Mouse (Mus musculus): Measurements from ENCODE around the gene Tenm4. TPM values are rescaled to one million over a fixed set of nuclear protein-coding genes. Genes with fewer than 3 reads are reported as not detected.

Tenm4 gene
- polyA plus RNA-seq, 1 experiment from 2014 or later: 9.2 TPM

DNA sequence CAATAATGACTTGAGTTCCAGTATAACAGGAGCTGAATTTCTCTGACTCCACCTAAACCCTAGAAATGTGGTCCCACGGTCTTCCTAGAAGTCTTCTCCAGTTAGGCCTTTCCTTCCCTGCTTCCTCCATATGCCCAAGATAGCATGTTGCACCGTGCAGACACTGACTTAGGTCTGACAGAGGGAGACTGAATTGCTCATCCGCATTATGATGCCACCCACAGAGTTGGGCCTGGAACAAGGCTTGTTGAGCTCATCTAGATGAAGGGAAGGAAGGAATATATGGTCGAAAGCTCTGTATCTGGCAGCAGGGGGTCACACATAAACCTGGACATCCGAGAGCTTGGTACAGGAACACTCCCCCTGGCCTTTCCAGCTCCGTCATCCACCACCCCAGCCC, 267.3 kb downstream of the Tenm4 start:
- Histone ChIP-seq H3K36me3 (ENCODE audit: control insufficient read depth, insufficient read depth, low read length) (no peaks in the 10 kb centered on the region), H3K27me3 (ENCODE audit: control insufficient read depth, insufficient read depth, low read length) (no peaks in the 10 kb centered on the region), H3K9me3 (ENCODE audit: control insufficient read depth, low read length) (no peaks in the 10 kb centered on the region), H3K4me1 (ENCODE audit: control insufficient read depth in 2 of 2, insufficient read depth in 2 of 2, low read length in 2 of 2) (peaks cover 0 to 6% of the 10 kb centered on the region in 2 experiments; a peak in 2 of 4 replicates), H3K27ac (replicated peaks in 1 of 2; ENCODE audit: control insufficient read depth in 1 of 2, insufficient read depth in 1 of 2, low read depth in 2 of 2, low read length in 2 of 2) (no peak overlapping the region), H3K4me3 (ENCODE audit: control insufficient read depth in 1 of 2, insufficient read depth in 1 of 2, low read depth in 1 of 2, low read length in 2 of 2) (no peak overlapping the region), H3K9ac (ENCODE audit: low read length) (no peak overlapping the region), H3K4me2 (ENCODE audit: low read length) (no peak overlapping the region)
- no peak for ATAC-seq (ENCODE audit: insufficient number of reproducible peaks, insufficient read depth, low FRiP score, low read depth)
- 85% methylated on average over 6 of the region's 6 CpGs for WGBS

- Histone ChIP-seq H3K9me3 (ENCODE audit: control insufficient read depth, low read length) (no peaks in the 10 kb centered on the region), H3K27me3 (ENCODE audit: control insufficient read depth, insufficient read depth, low read length) (no peaks in the 10 kb centered on the region), H3K4me2 (ENCODE audit: low read length) (no peak overlapping the region), H3K4me3 (ENCODE audit: control insufficient read depth in 1 of 2, insufficient read depth in 1 of 2, low read depth in 1 of 2, low read length in 2 of 2) (no peak overlapping the region), H3K9ac (ENCODE audit: low read length) (no peak overlapping the region), H3K36me3 (ENCODE audit: control insufficient read depth, insufficient read depth, low read length) (no peaks in the 10 kb centered on the region), H3K27ac (replicated peaks in 1 of 2; ENCODE audit: control insufficient read depth in 1 of 2, insufficient read depth in 1 of 2, low read depth in 2 of 2, low read length in 2 of 2) (no peak overlapping the region), H3K4me1 (ENCODE audit: control insufficient read depth in 2 of 2, insufficient read depth in 2 of 2, low read length in 2 of 2) (peaks cover 0 to 6% of the 10 kb centered on the region in 2 experiments; a peak in 2 of 4 replicates)
- no peak for ATAC-seq (ENCODE audit: insufficient number of reproducible peaks, insufficient read depth, low FRiP score, low read depth)
Measured at GRCm38 (mm10) chr7:96440161-96440707, 269.2 kb downstream of the Tenm4 start.

GRCm38 (mm10) chr7:96445771-96446170, 274.7 kb downstream of the Tenm4 start:
- H3K27me3 ChIP-seq (ENCODE audit: control insufficient read depth, insufficient read depth, low read length): no peaks in the 10 kb centered on the region; the same call in 1 of the 2 replicates

DNA sequence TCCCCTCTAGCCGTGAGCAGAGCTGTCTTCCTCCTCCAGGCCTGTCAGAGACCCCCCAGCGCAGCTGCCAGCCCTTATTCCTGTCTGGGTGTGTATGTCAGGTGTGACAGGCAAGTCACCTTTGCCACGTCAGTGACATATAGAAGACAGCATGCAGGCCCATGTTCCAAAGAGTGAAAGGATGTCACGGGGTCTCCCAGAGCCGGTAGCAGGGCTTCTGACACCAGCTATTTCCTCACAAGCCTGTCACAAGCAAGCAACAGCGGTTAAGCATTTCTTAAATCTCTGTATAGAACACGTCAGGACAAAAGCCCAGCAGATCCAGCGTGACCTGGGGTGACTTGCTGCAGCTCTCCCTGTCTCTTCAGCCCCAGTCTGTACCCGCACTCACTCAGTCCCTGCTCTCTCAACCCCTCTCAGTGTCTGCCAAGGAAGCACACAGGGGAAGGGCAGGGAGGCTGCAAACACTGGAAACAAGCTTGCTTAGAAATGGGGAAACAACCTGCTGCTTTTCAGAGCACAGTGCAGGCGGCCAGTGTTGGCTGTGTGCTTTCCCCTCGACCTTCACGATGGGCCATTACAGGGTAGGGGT, 276.9 kb downstream of the Tenm4 start:
- Histone ChIP-seq H3K4me1 (ENCODE audit: control insufficient read depth in 2 of 2, insufficient read depth in 2 of 2, low read length in 2 of 2) (no peaks in the 10 kb centered on the region), H3K27ac (replicated peaks in 1 of 2; ENCODE audit: control insufficient read depth in 1 of 2, insufficient read depth in 1 of 2, low read depth in 2 of 2, low read length in 2 of 2) (no peak overlapping the region), H3K9me3 (ENCODE audit: control insufficient read depth, low read length) (no peaks in the 10 kb centered on the region), H3K4me3 (ENCODE audit: control insufficient read depth in 1 of 2, insufficient read depth in 1 of 2, low read depth in 1 of 2, low read length in 2 of 2) (no peak overlapping the region), H3K9ac (ENCODE audit: low read length) (no peak overlapping the region), H3K27me3 (ENCODE audit: control insufficient read depth, insufficient read depth, low read length) (no peaks in the 10 kb centered on the region; the same call in 1 of the 2 replicates), H3K4me2 (ENCODE audit: low read length) (no peak overlapping the region), H3K36me3 (ENCODE audit: control insufficient read depth, insufficient read depth, low read length) (no peaks in the 10 kb centered on the region)
- 74% methylated on average over 12 of the region's 12 CpGs for WGBS
- ATAC-seq (ENCODE audit: insufficient number of reproducible peaks, insufficient read depth, low FRiP score, low read depth): no peak

More at GRCm38 (mm10) chr7:96445771-96446170, 274.7 kb downstream of the Tenm4 start:
- no peaks in the 10 kb centered on the region for H3K9me3 ChIP-seq (ENCODE audit: control insufficient read depth, low read length)
- no peak overlapping the region for H3K27ac ChIP-seq (replicated peaks in 1 of 2; ENCODE audit: control insufficient read depth in 1 of 2, insufficient read depth in 1 of 2, low read depth in 2 of 2, low read length in 2 of 2)
- H3K4me2 ChIP-seq (ENCODE audit: low read length): no peak overlapping the region
- no peak for ATAC-seq (ENCODE audit: insufficient number of reproducible peaks, insufficient read depth, low FRiP score, low read depth)
- WGBS: 84% methylated on average over 8 of the region's 8 CpGs
- peaks cover 0 to 6% of the 10 kb centered on the region in 2 experiments; a peak in 2 of 4 replicates for H3K4me1 ChIP-seq (ENCODE audit: control insufficient read depth in 2 of 2, insufficient read depth in 2 of 2, low read length in 2 of 2)
- no peaks in the 10 kb centered on the region for H3K36me3 ChIP-seq (ENCODE audit: control insufficient read depth, insufficient read depth, low read length)
- no peak overlapping the region for H3K4me3 ChIP-seq (ENCODE audit: control insufficient read depth in 1 of 2, insufficient read depth in 1 of 2, low read depth in 1 of 2, low read length in 2 of 2)
- no peak overlapping the region for H3K9ac ChIP-seq (ENCODE audit: low read length)

DNA sequence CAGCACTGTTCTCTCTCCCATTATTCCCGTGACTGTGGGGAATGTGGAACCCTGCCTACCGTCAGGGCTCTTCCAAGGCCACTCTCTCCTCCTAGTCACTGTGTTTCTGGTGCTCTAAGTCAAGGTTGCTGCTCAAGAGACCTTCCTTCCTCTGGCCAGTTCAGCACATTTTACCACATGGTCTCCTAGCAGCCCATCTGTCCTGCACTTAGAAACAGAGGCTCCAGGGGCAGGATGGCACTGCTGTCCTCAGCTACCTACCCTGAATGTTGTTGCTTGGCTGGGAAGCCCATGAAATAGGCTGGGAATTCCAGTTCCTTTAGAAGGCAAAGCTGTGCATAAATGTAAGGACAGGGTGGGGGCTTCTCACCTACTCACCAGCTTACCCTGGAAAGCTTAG, 284.9 kb downstream of the Tenm4 start:
- H3K27ac ChIP-seq (replicated peaks in 1 of 2; ENCODE audit: control insufficient read depth in 1 of 2, insufficient read depth in 1 of 2, low read depth in 2 of 2, low read length in 2 of 2): no peak overlapping the region
- 56% methylated on average over 2 of the region's 2 CpGs for WGBS
- no peaks in the 10 kb centered on the region for H3K27me3 ChIP-seq (ENCODE audit: control insufficient read depth, insufficient read depth, low read length)
- H3K36me3 ChIP-seq (ENCODE audit: control insufficient read depth, insufficient read depth, low read length): no peaks in the 10 kb centered on the region
- H3K9ac ChIP-seq (ENCODE audit: low read length): no peak overlapping the region
- H3K4me3 ChIP-seq (ENCODE audit: control insufficient read depth in 1 of 2, insufficient read depth in 1 of 2, low read depth in 1 of 2, low read length in 2 of 2): no peak overlapping the region
- no peak overlapping the region for H3K4me2 ChIP-seq (ENCODE audit: low read length)
- ATAC-seq (ENCODE audit: insufficient number of reproducible peaks, insufficient read depth, low FRiP score, low read depth): no peak
- H3K9me3 ChIP-seq (ENCODE audit: control insufficient read depth, low read length): no peaks in the 10 kb centered on the region
- peaks cover 12 to 16% of the 10 kb centered on the region in 2 experiments for H3K4me1 ChIP-seq (ENCODE audit: control insufficient read depth in 2 of 2, insufficient read depth in 2 of 2, low read length in 2 of 2)

DNA sequence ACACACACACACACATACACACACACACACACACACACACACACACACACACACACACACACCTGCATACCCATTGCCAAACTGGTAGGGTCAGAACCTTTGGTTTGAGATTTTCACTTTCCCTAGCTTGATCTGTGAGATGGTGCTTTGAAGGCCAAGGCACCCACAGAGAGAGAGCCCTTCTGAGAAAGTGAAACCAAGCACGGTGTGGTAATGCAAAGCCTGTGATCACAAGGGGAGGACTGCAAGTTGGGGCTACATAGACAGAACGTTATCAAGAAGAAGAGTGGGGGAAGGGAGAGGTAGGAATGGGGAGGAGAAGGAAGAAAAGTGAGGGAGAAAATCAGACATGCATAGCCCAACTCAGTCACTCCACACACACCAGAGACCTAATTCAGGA, 285.6 kb downstream of the Tenm4 start:
- H3K27me3 ChIP-seq (ENCODE audit: control insufficient read depth, insufficient read depth, low read length): no peaks in the 10 kb centered on the region
- WGBS: 40% methylated on average over 2 of the region's 2 CpGs

GRCm38 (mm10) chr7:96457891-96458290, 286.8 kb downstream of the Tenm4 start:
- 78% methylated on average over 2 of the region's 2 CpGs for WGBS
- H3K9ac ChIP-seq (ENCODE audit: low read length): no peak overlapping the region

More for the DNA sequence above, 285.6 kb downstream of the Tenm4 start:
- H3K9me3 ChIP-seq (ENCODE audit: control insufficient read depth, low read length): no peaks in the 10 kb centered on the region
- ATAC-seq (ENCODE audit: insufficient number of reproducible peaks, insufficient read depth, low FRiP score, low read depth): no peak
- peaks cover 12 to 16% of the 10 kb centered on the region in 2 experiments for H3K4me1 ChIP-seq (ENCODE audit: control insufficient read depth in 2 of 2, insufficient read depth in 2 of 2, low read length in 2 of 2)
- H3K36me3 ChIP-seq (ENCODE audit: control insufficient read depth, insufficient read depth, low read length): no peaks in the 10 kb centered on the region
- no peak overlapping the region for H3K9ac ChIP-seq (ENCODE audit: low read length)
- H3K4me2 ChIP-seq (ENCODE audit: low read length): no peak overlapping the region
- H3K27ac ChIP-seq (replicated peaks in 1 of 2; ENCODE audit: control insufficient read depth in 1 of 2, insufficient read depth in 1 of 2, low read depth in 2 of 2, low read length in 2 of 2): no peak overlapping the region
- no peak overlapping the region for H3K4me3 ChIP-seq (ENCODE audit: control insufficient read depth in 1 of 2, insufficient read depth in 1 of 2, low read depth in 1 of 2, low read length in 2 of 2)

DNA sequence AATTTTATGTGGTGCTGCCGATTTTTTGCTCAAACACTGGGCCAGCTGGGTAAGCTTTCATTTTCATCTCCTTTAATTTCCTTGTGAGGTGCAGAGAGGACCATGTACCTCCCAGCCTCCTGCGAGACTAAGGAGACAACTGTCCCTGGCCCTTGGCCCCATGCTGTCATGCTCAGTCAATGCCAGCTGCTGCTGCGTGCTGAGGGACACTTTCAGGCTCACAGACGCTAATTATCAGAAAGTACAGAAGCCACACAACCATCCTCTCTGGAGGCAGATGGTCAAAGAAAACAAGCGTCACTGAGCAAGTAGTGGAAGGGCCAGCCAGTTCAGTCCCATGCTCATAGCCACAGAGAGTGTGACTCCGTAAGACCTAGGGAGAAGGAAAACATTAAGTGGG, 287.9 kb downstream of the Tenm4 start:
- Histone ChIP-seq H3K27me3 (ENCODE audit: control insufficient read depth, insufficient read depth, low read length) (no peaks in the 10 kb centered on the region), H3K9me3 (ENCODE audit: control insufficient read depth, low read length) (no peaks in the 10 kb centered on the region), H3K27ac (replicated peaks in 1 of 2; ENCODE audit: control insufficient read depth in 1 of 2, insufficient read depth in 1 of 2, low read depth in 2 of 2, low read length in 2 of 2) (no peak overlapping the region), H3K36me3 (ENCODE audit: control insufficient read depth, insufficient read depth, low read length) (no peaks in the 10 kb centered on the region), H3K4me3 (ENCODE audit: control insufficient read depth in 1 of 2, insufficient read depth in 1 of 2, low read depth in 1 of 2, low read length in 2 of 2) (no peak overlapping the region), H3K4me2 (ENCODE audit: low read length) (no peak overlapping the region), H3K9ac (ENCODE audit: low read length) (no peak overlapping the region), H3K4me1 (ENCODE audit: control insufficient read depth in 2 of 2, insufficient read depth in 2 of 2, low read length in 2 of 2) (peaks cover 12 to 20% of the 10 kb centered on the region in 2 experiments)
- ATAC-seq (ENCODE audit: insufficient number of reproducible peaks, insufficient read depth, low FRiP score, low read depth): no peak
- WGBS: 54% methylated on average over 6 of the region's 6 CpGs

More at GRCm38 (mm10) chr7:96457891-96458290, 286.8 kb downstream of the Tenm4 start:
- Histone ChIP-seq H3K36me3 (ENCODE audit: control insufficient read depth, insufficient read depth, low read length) (no peaks in the 10 kb centered on the region), H3K4me1 (ENCODE audit: control insufficient read depth in 2 of 2, insufficient read depth in 2 of 2, low read length in 2 of 2) (peaks cover 12 to 20% of the 10 kb centered on the region in 2 experiments), H3K9me3 (ENCODE audit: control insufficient read depth, low read length) (no peaks in the 10 kb centered on the region), H3K27ac (replicated peaks in 1 of 2; ENCODE audit: control insufficient read depth in 1 of 2, insufficient read depth in 1 of 2, low read depth in 2 of 2, low read length in 2 of 2) (no peak overlapping the region), H3K4me3 (ENCODE audit: control insufficient read depth in 1 of 2, insufficient read depth in 1 of 2, low read depth in 1 of 2, low read length in 2 of 2) (no peak overlapping the region), H3K27me3 (ENCODE audit: control insufficient read depth, insufficient read depth, low read length) (no peaks in the 10 kb centered on the region), H3K4me2 (ENCODE audit: low read length) (no peak overlapping the region)
- ATAC-seq (ENCODE audit: insufficient number of reproducible peaks, insufficient read depth, low FRiP score, low read depth): no peak
